Mouse (Mus musculus): ENCODE results near the gene Nusap1. TPM values are rescaled to one million over a fixed set of nuclear protein-coding genes. Genes with fewer than 3 reads are reported as not detected.
"Not testable (repeated sequence)": the region's sequence is repeated elsewhere in the genome, so short reads cannot be mapped to it uniquely, and the experiment has no call there.

Gene Nusap1
- total RNA-seq, 2 experiments from 2014 or later = 8.8 to 11.4 TPM

DNA sequence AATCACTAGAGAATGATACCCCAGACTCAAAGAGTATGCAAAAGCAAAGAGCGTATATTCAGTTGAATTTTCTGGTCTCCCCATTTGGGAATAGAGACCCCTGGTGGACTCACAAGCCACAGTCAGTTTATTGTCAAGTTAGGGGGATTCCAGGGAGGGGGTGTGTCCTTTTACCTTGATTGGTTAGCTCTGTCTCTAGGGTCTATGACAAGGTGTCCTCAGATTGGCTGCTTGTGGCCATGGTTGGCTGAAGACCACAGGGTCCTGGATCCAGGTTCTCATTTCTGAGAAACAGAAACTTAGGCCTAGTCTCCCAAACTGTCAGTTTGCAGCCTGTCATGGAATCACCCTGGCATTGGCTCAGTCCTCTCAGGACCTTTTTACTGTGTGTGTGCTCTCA lies 18.7 kb downstream of the Nusap1 start:
- intact Hi-C loops (cut with DNase I) = loop anchor here (5.0 kb wide), 1 partner anchor 94 kb away; no protein-coding TSS in a partner anchor
- DNase-seq = no peak

GRCm38 (mm10) chr2:119641214-119641912 lies 23.3 kb downstream of the Nusap1 start:
- intact Hi-C loops (cut with DNase I) = no loop called here
- no peak for DNase-seq

DNA sequence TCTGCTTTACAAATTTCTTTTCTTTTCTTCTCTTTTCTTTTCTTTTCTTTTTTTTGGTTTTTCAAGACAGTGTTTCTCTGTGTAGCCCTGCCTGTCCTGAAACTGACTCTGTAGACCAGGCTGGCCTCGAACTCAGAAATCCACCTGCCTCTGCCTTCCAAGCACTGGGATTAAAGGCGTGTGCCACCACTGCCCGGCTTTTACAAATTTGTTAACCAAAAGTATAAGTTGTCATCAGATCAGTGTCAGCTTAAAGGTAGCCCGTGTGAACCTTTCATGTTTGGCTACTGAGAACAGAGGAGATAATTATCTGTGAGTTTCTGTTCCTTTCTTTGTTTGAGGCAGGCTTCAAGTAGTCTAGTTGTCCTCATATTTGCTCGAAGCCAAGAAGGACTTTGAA lies 26.2 kb downstream of the Nusap1 start:
- intact Hi-C loops (cut with DNase I) = no loop called here
- no peak for DNase-seq

- DNase-seq = peak; percentile 87 to 93
- intact Hi-C loops (cut with DNase I) = loop anchor here (5.0 kb wide), 1 partner anchor 115 kb away; the partner anchor contains the start of genes Chp1 and Exd1
Measured at GRCm38 (mm10) chr2:119662220-119663182, 44.4 kb downstream of the Nusap1 start, which contains the start of gene Ndufaf1. Ndufaf1 (minus strand) TSS chr2:119662827.

DNA sequence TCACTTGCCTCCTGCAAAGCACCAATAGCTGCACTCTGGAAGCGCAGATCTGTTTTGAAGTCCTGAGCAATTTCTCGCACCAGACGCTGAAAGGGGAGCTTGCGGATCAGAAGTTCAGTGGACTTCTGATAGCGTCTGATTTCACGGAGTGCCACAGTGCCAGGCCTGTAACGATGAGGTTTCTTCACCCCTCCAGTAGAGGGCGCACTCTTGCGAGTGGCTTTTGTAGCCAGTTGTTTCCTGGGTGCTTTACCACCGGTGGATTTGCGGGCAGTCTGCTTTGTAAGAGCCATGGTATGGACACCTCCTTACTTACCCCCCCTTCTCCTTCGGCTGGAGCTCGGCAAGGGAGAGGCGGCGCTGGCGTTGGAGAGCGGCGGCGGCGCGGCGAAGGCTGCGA lies 47.6 kb downstream of the Nusap1 start:
- intact Hi-C loops (cut with DNase I); DNase-seq: not testable (repeated sequence)

GRCm38 (mm10) chr2:119669010-119669409 lies 50.9 kb downstream of the Nusap1 start:
- DNase-seq = peak in 1 of 2 experiments; percentile 21
- intact Hi-C loops (cut with DNase I) = no loop called here

DNA sequence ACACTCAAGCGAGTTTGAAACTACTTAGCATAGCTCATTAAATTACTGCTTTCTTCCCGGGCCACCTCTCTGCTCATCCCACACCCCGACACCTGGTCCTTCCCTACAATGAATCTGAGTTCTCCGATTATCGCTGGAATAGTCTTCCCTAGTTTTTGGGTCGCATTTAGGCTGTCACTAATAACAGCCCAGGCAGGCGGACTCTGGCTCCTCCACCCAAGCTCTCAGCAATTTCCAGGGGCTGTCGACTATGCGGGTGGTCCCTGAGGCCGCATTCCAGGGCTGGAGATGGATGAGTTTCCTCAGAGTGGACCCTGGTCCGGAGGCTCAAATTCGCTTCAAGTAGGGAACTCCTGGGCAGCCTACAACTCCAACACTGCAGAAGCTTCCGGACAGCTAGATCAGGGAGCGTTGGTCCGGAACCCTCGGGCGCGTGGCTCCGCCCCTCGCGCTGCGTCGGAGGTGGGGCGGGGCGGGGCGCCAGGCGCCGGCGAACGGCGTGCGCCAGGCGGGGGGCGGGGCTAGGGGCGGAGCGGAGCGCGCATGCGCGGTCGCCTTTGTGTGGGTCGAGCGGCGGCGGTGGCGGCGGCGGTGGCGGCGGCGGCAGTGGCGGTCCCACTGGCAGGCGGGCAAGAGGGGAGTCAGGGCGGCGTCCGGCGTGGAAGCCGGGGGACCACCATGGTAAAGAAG lies 56.6 kb downstream of the Nusap1 start, which contains the start of gene Rtf1:
Gene Rtf1 (plus strand): TSS at position 544 of the 690 bp plus-strand sequence.
- peak; percentile 96 to 97 for DNase-seq
- intact Hi-C loops (cut with DNase I) = loop anchor here (1.0 kb wide), 1 partner anchor 127 kb away; the partner anchor contains the start of genes Chp1 and Exd1

DNA sequence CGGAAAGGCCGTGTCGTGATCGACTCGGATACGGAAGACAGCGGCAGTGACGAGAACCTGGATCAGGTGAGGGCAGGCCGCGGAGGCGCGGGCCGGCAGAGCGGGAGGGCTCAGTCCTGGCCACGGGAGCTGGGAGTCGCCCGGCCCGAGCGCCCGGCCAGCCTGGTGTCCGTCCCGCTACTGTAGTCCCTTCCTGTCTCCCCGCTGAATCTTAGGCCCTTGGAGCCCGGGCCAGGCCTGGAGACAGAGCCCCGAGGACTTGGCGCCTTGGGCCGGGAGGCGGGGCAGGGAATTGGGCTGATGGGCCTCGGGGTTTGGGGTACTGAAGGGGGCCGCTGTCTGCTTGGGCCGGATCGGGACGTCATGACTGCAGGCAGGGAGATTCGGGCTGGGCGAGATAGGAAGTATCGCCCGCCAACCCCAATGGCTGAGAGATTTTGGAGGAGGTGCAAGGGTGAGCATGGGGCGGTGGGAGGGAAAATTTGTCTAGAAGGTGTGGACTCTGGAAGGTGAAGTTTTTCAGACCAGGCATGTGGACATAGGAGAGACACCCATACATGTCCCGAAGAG lies 57.2 kb downstream of the Nusap1 start:
- no peak for DNase-seq
- intact Hi-C loops (cut with DNase I) = no loop called here

DNA sequence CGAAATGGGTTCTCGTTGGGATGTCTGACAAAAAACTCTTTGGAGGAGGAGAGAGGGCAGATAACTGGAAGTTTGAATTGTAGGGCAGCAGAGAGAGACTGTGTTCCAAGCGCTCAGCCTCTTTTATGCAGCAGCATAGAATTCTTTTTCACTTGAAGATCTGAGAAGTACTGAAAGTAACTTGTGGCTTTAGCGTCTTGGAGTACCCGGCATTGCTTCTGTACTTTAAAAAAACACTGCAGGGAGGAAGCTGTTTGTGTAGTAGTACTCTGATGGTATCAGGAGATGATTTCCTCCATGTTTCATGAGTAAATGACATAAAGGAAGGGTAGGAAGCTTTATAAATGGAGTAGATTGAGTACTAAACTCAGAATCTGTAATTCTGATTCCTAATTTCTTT lies 57.7 kb downstream of the Nusap1 start:
- no peak for DNase-seq
- intact Hi-C loops (cut with DNase I) = no loop called here

- DNase-seq = no peak
- intact Hi-C loops (cut with DNase I) = no loop called here
Measured at GRCm38 (mm10) chr2:119683706-119684105, 65.6 kb downstream of the Nusap1 start.

- intact Hi-C loops (cut with DNase I) = no loop called here
- no peak for DNase-seq
Measured at GRCm38 (mm10) chr2:119692003-119692701, 74.1 kb downstream of the Nusap1 start.

DNA sequence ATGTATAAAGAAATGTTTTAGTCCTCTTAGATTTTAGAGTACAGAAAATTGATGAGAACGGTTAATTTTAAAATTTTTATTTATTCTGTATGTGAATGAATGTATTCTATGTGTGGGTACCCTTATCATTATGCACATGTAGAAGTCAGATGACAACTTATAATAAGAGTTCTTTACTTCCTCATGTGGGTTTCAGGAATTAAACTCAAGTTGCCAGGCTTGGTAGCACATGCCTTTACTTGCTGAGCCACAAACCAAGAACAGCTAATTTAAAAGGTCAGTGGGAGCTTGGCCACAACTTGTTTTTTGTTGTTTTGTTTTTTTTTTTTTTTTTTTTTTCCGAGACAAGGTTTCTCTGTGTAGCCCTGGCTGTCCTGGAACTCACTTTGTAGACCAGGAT lies 76.7 kb downstream of the Nusap1 start:
- intact Hi-C loops (cut with DNase I) = no loop called here
- DNase-seq = no peak

GRCm38 (mm10) chr2:119696111-119696510 lies 78.0 kb downstream of the Nusap1 start:
- intact Hi-C loops (cut with DNase I) = no loop called here
- DNase-seq = no peak

DNA sequence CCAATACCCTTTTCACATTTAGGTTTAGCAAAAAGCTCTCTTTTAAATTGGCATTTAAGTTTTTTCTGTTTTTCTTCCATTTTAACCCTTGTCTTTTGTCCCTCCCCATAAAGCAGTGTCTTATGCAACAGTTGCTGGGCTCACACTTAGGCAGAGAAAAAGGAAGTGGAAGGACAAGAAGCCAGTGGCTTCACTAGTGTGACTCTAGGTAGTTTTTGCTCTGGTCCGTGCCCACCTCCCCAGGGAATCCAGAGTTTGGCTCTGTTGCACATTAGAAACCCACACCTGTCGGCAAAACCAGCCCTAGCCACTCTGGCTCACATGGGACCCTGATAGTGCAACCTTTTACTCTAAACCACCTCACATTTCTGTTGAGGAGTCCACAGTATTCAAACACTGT lies 80.4 kb downstream of the Nusap1 start:
- no peak for DNase-seq
- intact Hi-C loops (cut with DNase I) = no loop called here

GRCm38 (mm10) chr2:119699962-119700361 lies 81.9 kb downstream of the Nusap1 start:
- no peak for DNase-seq
- intact Hi-C loops (cut with DNase I) = no loop called here

Other genes with a start within 250 kb of the Nusap1 start
- 10 to 100 TPM; 13.7 to 14.7 TPM for gene Ino80, start 140.6 kb upstream of the Nusap1 start, total RNA-seq (2021)
- under 1 TPM; 0.07 to 0.37 TPM for gene Exd1, start 70.7 kb upstream of the Nusap1 start, total RNA-seq (2021)
- gene Chp1, start 70.6 kb upstream of the Nusap1 start, total RNA-seq (2021) = 100 to 1,000 TPM in 1 of 2 experiments, 10 to 100 TPM in 1; 97.5 to 100 TPM
- gene Oip5, start 171 bp downstream of the Nusap1 start, total RNA-seq (2021) = 1 to 10 TPM; 3.7 to 4.4 TPM
- 10 to 100 TPM; 56.6 to 57.6 TPM for gene Ndufaf1, start 44.5 kb downstream of the Nusap1 start, total RNA-seq (2021)
- gene Rtf1, start 56.8 kb downstream of the Nusap1 start, total RNA-seq (2021) = 10 to 100 TPM; 24.6 to 27.3 TPM
- gene Itpka, start 124.0 kb downstream of the Nusap1 start, total RNA-seq (2021) = 1 to 10 TPM in 1 of 2 experiments, under 1 TPM in 1; 0.74 to 1.5 TPM
- under 1 TPM in 1 of 2 experiments, not detected in 1; 0.15 TPM for gene Ltk, start 142.1 kb downstream of the Nusap1 start, total RNA-seq (2021)
- gene Rpap1, start 169.2 kb downstream of the Nusap1 start, total RNA-seq (2021) = 10 to 100 TPM; 13.7 to 14.4 TPM
- 1 to 10 TPM; 5.0 to 6.6 TPM for gene Tyro3, start 179.4 kb downstream of the Nusap1 start, total RNA-seq (2021)